Mouse (Mus musculus) left cerebral cortex, adult 9 months (tissue): ENCODE data around the gene Fmnl1.

Source experiments
- DNase-seq, 2 experiments: peaks; one replicate each; pipeline ENCODE4 v3.0.0; 2022; ENCODE audit warnings: low spot score in 2 of 2

Gene Fmnl1

GRCm38 (mm10) chr11:103161449-103161848 is 9.5 kb upstream of the Fmnl1 start:
- no peak for DNase-seq

GRCm38 (mm10) chr11:103162132-103162531 is 8.8 kb upstream of the Fmnl1 start:
- no peak for DNase-seq

- DNase-seq, result no peak
Observed at GRCm38 (mm10) chr11:103164391-103164790, 6.5 kb upstream of the Fmnl1 start.

GRCm38 (mm10) chr11:103168690-103169390 is 2.1 kb upstream of the Fmnl1 start:
- DNase-seq, result peak in 1 of 2 experiments; percentile 86

- DNase-seq, result no peak
Observed at GRCm38 (mm10) chr11:103169664-103170063, 1.2 kb upstream of the Fmnl1 start.

- no peak for DNase-seq
Observed at GRCm38 (mm10) chr11:103170111-103170493, 805 bp upstream of the Fmnl1 start.

- DNase-seq, result no peak
Observed at GRCm38 (mm10) chr11:103171286-103171620, 346 bp downstream of the Fmnl1 start.

- no peak for DNase-seq
Observed at GRCm38 (mm10) chr11:103171703-103172391, 940 bp downstream of the Fmnl1 start.

- DNase-seq, result no peak
Observed at GRCm38 (mm10) chr11:103172392-103173040, 1.6 kb downstream of the Fmnl1 start.

- DNase-seq, result no peak
Observed at GRCm38 (mm10) chr11:103173041-103173770, 2.3 kb downstream of the Fmnl1 start.

- DNase-seq, result no peak
Observed at GRCm38 (mm10) chr11:103173771-103174344, 3.0 kb downstream of the Fmnl1 start.

- DNase-seq, result no peak
Observed at GRCm38 (mm10) chr11:103174411-103174832, 3.5 kb downstream of the Fmnl1 start.

- DNase-seq, result no peak
Observed at GRCm38 (mm10) chr11:103174891-103175391, 4.0 kb downstream of the Fmnl1 start.

GRCm38 (mm10) chr11:103175688-103176442 is 5.0 kb downstream of the Fmnl1 start:
- DNase-seq, result no peak

- no peak for DNase-seq
Observed at GRCm38 (mm10) chr11:103176510-103176909, 5.6 kb downstream of the Fmnl1 start.

- DNase-seq, result no peak
Observed at GRCm38 (mm10) chr11:103177216-103177615, 6.3 kb downstream of the Fmnl1 start.

GRCm38 (mm10) chr11:103177815-103178485 is 7.0 kb downstream of the Fmnl1 start:
- DNase-seq, result no peak

GRCm38 (mm10) chr11:103178748-103179147 is 7.8 kb downstream of the Fmnl1 start:
- DNase-seq, result no peak

GRCm38 (mm10) chr11:103180426-103180825 is 9.5 kb downstream of the Fmnl1 start:
- DNase-seq, result no peak

GRCm38 (mm10) chr11:103181349-103181748 is 10.4 kb downstream of the Fmnl1 start:
- DNase-seq, result no peak
